Mouse (Mus musculus) heart, postnatal 0 days (tissue): ENCODE data around the gene Palm3.

Source experiments
- CTCF ChIP-seq: IDR thresholded peaks from 2 replicates; pipeline ENCODE4 v1.5.1; 2016; ENCODE audit warnings: antibody characterized with exemption, control low read depth, low read depth
- EP300 ChIP-seq: IDR thresholded peaks from 2 replicates; pipeline ENCODE4 v1.6.1; 2016; ENCODE audit warnings: antibody characterized with exemption, low read depth

DNA sequence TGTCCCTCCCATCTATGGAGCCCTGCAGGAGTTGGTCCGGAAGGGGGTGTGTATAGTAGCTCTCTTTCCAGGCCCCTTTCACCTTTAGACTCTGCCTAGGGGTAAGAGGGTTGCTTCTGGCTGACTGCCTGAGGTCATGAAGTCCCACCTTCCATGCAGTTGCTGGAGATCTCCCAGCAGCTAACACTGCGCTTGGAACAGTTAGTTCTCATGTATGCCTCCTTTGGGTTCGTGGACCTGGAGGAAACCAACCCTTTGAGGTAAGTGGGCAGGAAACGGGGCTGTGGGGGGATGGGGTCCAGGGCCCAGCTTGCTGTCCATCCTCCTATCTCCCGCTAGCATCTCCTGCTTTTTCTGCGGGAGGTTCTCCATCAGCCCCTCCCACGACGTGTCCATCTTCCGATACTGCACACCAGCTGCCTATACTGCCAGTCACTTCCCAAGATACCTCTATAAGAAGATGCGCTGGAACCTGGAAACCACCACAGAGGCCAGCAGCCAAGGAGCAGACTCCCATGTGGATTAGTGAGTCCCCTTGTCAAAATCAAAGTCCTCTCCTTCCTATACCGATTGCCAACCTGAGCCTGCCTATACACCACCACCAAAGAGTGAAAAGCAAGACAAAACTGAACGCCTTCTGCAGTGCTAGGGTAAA, 18.2 kb upstream of the Palm3 start:
- TF ChIP-seq EP300 (no peak), CTCF (no peak)
